Mouse (Mus musculus) heart, adult 9 months (tissue): ENCODE results near the gene Hes7.

Experiments
- DNase-seq, 2 experiments: peaks; one replicate each; pipeline ENCODE4 v3.0.0; 2022; ENCODE audit warnings: low spot score in 2 of 2

Hes7 gene

GRCm38 (mm10) chr11:69120221-69121000, at the start of gene Hes7:
Gene Hes7, plus strand, starts transcription at chr11:69120404.
- DNase-seq = no peak

GRCm38 (mm10) chr11:69070590-69071222, 49.5 kb upstream of the Hes7 start, which contains the start of gene Tmem107:
Gene Tmem107, plus strand, starts transcription at chr11:69070806.
- peak; percentile 93 to 96 for DNase-seq

- peak in 1 of 2 experiments; percentile 27 for DNase-seq
Measured at GRCm38 (mm10) chr11:69071262-69071661, 48.9 kb upstream of the Hes7 start.

GRCm38 (mm10) chr11:69072234-69072633, 48.0 kb upstream of the Hes7 start:
- DNase-seq = no peak

- no peak for DNase-seq
Measured at GRCm38 (mm10) chr11:69072666-69073064, 47.5 kb upstream of the Hes7 start.

- peak; percentile 85 to 93 for DNase-seq
Measured at GRCm38 (mm10) chr11:69073065-69073888, 46.9 kb upstream of the Hes7 start.

- DNase-seq = no peak
Measured at GRCm38 (mm10) chr11:69073951-69074775, 46.0 kb upstream of the Hes7 start.

GRCm38 (mm10) chr11:69074776-69075069, 45.5 kb upstream of the Hes7 start:
- DNase-seq = no peak

- DNase-seq = no peak
Measured at GRCm38 (mm10) chr11:69075764-69076479, 44.3 kb upstream of the Hes7 start.

GRCm38 (mm10) chr11:69076572-69076971, 43.6 kb upstream of the Hes7 start:
- DNase-seq = peak in 1 of 2 experiments; percentile 22

GRCm38 (mm10) chr11:69077316-69077715, 42.9 kb upstream of the Hes7 start:
- no peak for DNase-seq

GRCm38 (mm10) chr11:69078041-69078440, 42.2 kb upstream of the Hes7 start:
- DNase-seq = no peak

GRCm38 (mm10) chr11:69078805-69079438, 41.3 kb upstream of the Hes7 start:
- DNase-seq = peak; percentile 42 to 63

- no peak for DNase-seq
Measured at GRCm38 (mm10) chr11:69080102-69080854, 39.9 kb upstream of the Hes7 start.

GRCm38 (mm10) chr11:69080855-69081222, 39.4 kb upstream of the Hes7 start:
- DNase-seq = no peak

- no peak for DNase-seq
Measured at GRCm38 (mm10) chr11:69081613-69082012, 38.6 kb upstream of the Hes7 start.

- DNase-seq = no peak
Measured at GRCm38 (mm10) chr11:69085608-69086007, 34.6 kb upstream of the Hes7 start.

- peak in 1 of 2 experiments; percentile 16 for DNase-seq
Measured at GRCm38 (mm10) chr11:69086390-69086789, 33.8 kb upstream of the Hes7 start.

- DNase-seq = peak in 1 of 2 experiments; percentile 31
Measured at GRCm38 (mm10) chr11:69087082-69087481, 33.1 kb upstream of the Hes7 start.

GRCm38 (mm10) chr11:69087597-69087996, 32.6 kb upstream of the Hes7 start:
- no peak for DNase-seq
